Mouse (Mus musculus) heart, embryonic 11.5 days (tissue): ENCODE measurements around the gene Diaph3. TPM values are rescaled to one million over a fixed set of nuclear protein-coding genes. Genes with fewer than 3 reads are reported as not detected.
A peak's percentile ranks its signal among the peaks of the same experiment; 100 is the strongest.

ENCODE experiments used
- ATAC-seq: fragments of 200-750 bp; cut with Nextera tagmentation; replicated peaks from 2 replicates; pipeline ENCODE4 v1.8.0; 2017; ENCODE audit warnings: moderate library complexity; ENCODE audit not compliant: insufficient number of reproducible peaks, low FRiP score, low TSS enrichment
- H3K27ac ChIP-seq: fragments of 300-500 bp; sonication (generic); 2 replicates; pipeline ENCODE4 v1.5.1; 2014; ENCODE audit warnings: mild to moderate bottlenecking, low read depth, low read length
- H3K27me3 ChIP-seq: fragments of 300-500 bp; sonication (generic); 2 replicates; pipeline ENCODE4 v1.6.1; 2014; ENCODE audit warnings: mild to moderate bottlenecking, low read length, mixed read lengths; ENCODE audit not compliant: control insufficient read depth, insufficient read depth
- H3K36me3 ChIP-seq: fragments of 300-500 bp; sonication (generic); 2 replicates; pipeline ENCODE4 v1.6.1; 2014; ENCODE audit warnings: mild to moderate bottlenecking, low read length, moderate library complexity, mixed read lengths; ENCODE audit not compliant: control insufficient read depth, insufficient read depth
- H3K4me1 ChIP-seq: fragments of 300-500 bp; sonication (generic); 2 replicates; pipeline ENCODE4 v1.6.1; 2014; ENCODE audit warnings: low read length; ENCODE audit not compliant: control insufficient read depth, insufficient read depth
- H3K4me2 ChIP-seq: fragments of 300-500 bp; sonication (generic); 2 replicates; pipeline ENCODE4 v1.6.1; 2014; ENCODE audit warnings: mild to moderate bottlenecking, moderate library complexity
- H3K4me3 ChIP-seq: fragments of 300-500 bp; sonication (generic); 2 replicates; pipeline ENCODE4 v1.5.1; 2014; ENCODE audit warnings: low read depth, low read length
- H3K9ac ChIP-seq: fragments of 300-500 bp; sonication (generic); 2 replicates; pipeline ENCODE4 v1.6.1; 2014; ENCODE audit warnings: mild to moderate bottlenecking, low read depth, low read length, moderate library complexity
- H3K9me3 ChIP-seq: fragments of 300-500 bp; sonication (generic); replicated peaks from 2 replicates; pipeline ENCODE4 v1.6.1; 2016; ENCODE audit warnings: low read length; ENCODE audit not compliant: control insufficient read depth
- WGBS: fragments of 180-500 bp; shearing (Covaris S2); extraction: QIAGEN DNeasy Blood & Tissue Kit; methylation state at CpG from one replicate; pipeline ENCODE4 v1.1.7; 2014; ENCODE audit not compliant: insufficient replicate concordance; 5-methylcytosine and 5-hydroxymethylcytosine counted together
- polyA plus RNA-seq: library from polyadenylated mRNA; unstranded; fragments of >200 nt; fragmentation: Nextera tagmentation; extraction: Ambion mirVana; gene quantifications from 2 replicates; pipeline ENCODE4 v1.2.1, GENCODE M21; 2014

The Diaph3 gene
- polyA plus RNA-seq, 1 experiment from 2014 or later, result 24.2 TPM

GRCm38 (mm10) chr14:86788880-86789641 is 352.0 kb downstream of the Diaph3 start:
- H3K27ac ChIP-seq, result no peak overlapping the region
- H3K4me3 ChIP-seq, result no peak overlapping the region
- H3K27me3 ChIP-seq, result no peaks in the 10 kb centered on the region
- no peaks in the 10 kb centered on the region for H3K9me3 ChIP-seq
- 60% methylated on average over 6 of the region's 6 CpGs for WGBS
- H3K4me1 ChIP-seq, result peaks cover 3% of the 10 kb centered on the region; the same call in 1 of the 2 replicates
- no peak overlapping the region for H3K9ac ChIP-seq
- H3K4me2 ChIP-seq, result no peak overlapping the region
- ATAC-seq, result no peak
- no peaks in the 10 kb centered on the region for H3K36me3 ChIP-seq

GRCm38 (mm10) chr14:86786866-86787265 is 354.2 kb downstream of the Diaph3 start:
- Histone ChIP-seq H3K36me3 (no peaks in the 10 kb centered on the region), H3K4me1 (peaks cover 3% of the 10 kb centered on the region; the same call in 1 of the 2 replicates), H3K27me3 (no peaks in the 10 kb centered on the region), H3K27ac (no peak overlapping the region), H3K9ac (no peak overlapping the region), H3K4me3 (no peak overlapping the region), H3K9me3 (no peaks in the 10 kb centered on the region), H3K4me2 (no peak overlapping the region)
- WGBS, result 22% methylated on average over 8 of the region's 8 CpGs
- ATAC-seq, result no peak; the same call in 1 of the 2 replicates

GRCm38 (mm10) chr14:86781553-86782273 is 359.3 kb downstream of the Diaph3 start:
- WGBS, result 63% methylated on average over 6 of the region's 6 CpGs
- Histone ChIP-seq H3K4me3 (no peak overlapping the region), H3K36me3 (no peaks in the 10 kb centered on the region), H3K4me2 (no peak overlapping the region), H3K27ac (no peak overlapping the region), H3K9ac (no peak overlapping the region), H3K27me3 (no peaks in the 10 kb centered on the region), H3K9me3 (no peaks in the 10 kb centered on the region), H3K4me1 (peaks cover under 1% of the 10 kb centered on the region; the same call in 1 of the 2 replicates)
- ATAC-seq, result no peak

- Histone ChIP-seq H3K36me3 (no peaks in the 10 kb centered on the region), H3K9me3 (no peaks in the 10 kb centered on the region), H3K4me1 (no peaks in the 10 kb centered on the region), H3K27me3 (no peaks in the 10 kb centered on the region), H3K9ac (no peak overlapping the region), H3K4me2 (no peak overlapping the region), H3K27ac (no peak overlapping the region), H3K4me3 (no peak overlapping the region)
- 78% methylated on average over 2 of the region's 2 CpGs for WGBS
- no peak for ATAC-seq
Observed at GRCm38 (mm10) chr14:86773311-86773710, 367.7 kb downstream of the Diaph3 start.

- Histone ChIP-seq H3K27me3 (no peaks in the 10 kb centered on the region), H3K36me3 (no peaks in the 10 kb centered on the region), H3K4me1 (no peaks in the 10 kb centered on the region), H3K27ac (no peak overlapping the region), H3K9ac (no peak overlapping the region), H3K4me3 (no peak overlapping the region), H3K4me2 (no peak overlapping the region), H3K9me3 (no peaks in the 10 kb centered on the region)
- ATAC-seq, result no peak
- whole genome bisulfite sequencing, result 58% methylated on average over 14 of the region's 14 CpGs
Observed at GRCm38 (mm10) chr14:86772176-86773150, 368.6 kb downstream of the Diaph3 start.

GRCm38 (mm10) chr14:86764286-86764685 is 376.7 kb downstream of the Diaph3 start:
- Histone ChIP-seq H3K27me3 (no peaks in the 10 kb centered on the region), H3K9ac (no peak overlapping the region), H3K4me3 (no peak overlapping the region), H3K9me3 (no peaks in the 10 kb centered on the region), H3K4me2 (no peak overlapping the region), H3K4me1 (no peaks in the 10 kb centered on the region), H3K27ac (no peak overlapping the region), H3K36me3 (no peaks in the 10 kb centered on the region)
- 87% methylated on average over 2 of the region's 2 CpGs for WGBS
- no peak for ATAC-seq

- Histone ChIP-seq H3K27ac (peak overlapping the region; percentile 93), H3K4me2 (peak overlapping the region; percentile 9; the same call in 1 of the 2 replicates), H3K9me3 (no peaks in the 10 kb centered on the region), H3K36me3 (no peaks in the 10 kb centered on the region), H3K4me1 (peaks cover 17% of the 10 kb centered on the region), H3K9ac (peak overlapping the region; percentile 39; the same call in 1 of the 2 replicates), H3K4me3 (no peak overlapping the region), H3K27me3 (no peaks in the 10 kb centered on the region)
- peak; percentile 65; the same call in 1 of the 2 replicates for ATAC-seq
- WGBS, result 38% methylated on average over 9 of the region's 9 CpGs
Observed at GRCm38 (mm10) chr14:86757604-86758520, 383.2 kb downstream of the Diaph3 start.
